Mouse (Mus musculus): ENCODE measurements around the gene Cyp4f18.

DNA sequence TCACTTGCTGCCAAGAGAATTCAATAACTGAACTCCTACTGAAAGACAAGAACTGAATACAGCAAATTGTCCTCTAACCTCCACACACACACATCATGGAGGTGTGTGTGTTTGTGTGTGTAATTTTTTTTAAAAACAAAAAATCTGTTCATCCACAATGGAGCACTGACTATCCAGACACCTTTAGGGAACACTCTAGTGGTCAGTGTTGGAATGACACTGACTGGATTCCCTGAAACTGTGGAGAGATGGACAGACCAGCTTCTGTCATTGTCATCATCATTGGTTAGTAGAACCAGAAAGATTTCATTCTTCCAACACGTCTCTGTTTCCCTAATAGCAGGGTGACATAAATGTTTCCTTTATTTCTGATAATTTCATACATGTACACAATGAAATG, 37.5 kb downstream of the Cyp4f18 start:
- TF ChIP-seq CTCF (IDR thresholded peaks at IDR 0.05; ENCODE audit: insufficient read depth, low read length) = no peak
- no peak for TF ChIP-seq POLR2A (IDR thresholded peaks at IDR 0.05; ENCODE audit: borderline replicate concordance, extremely low read depth, low read depth, low read length)

Data from lung, adult 2 months (tissue).